Mouse (Mus musculus): ENCODE data around the gene Olfr3.

The Olfr3 gene

GRCm38 (mm10) chr2:36816932-36817331, at the start of gene Olfr3:
Olfr3 (minus strand) TSS chr2:36817032.
- DNase-seq (ENCODE audit: low read depth, low spot score) = no peak

- DNase-seq (ENCODE audit: low read depth, low spot score) = no peak
Measured at GRCm38 (mm10) chr2:36862560-36862959, 45.7 kb upstream of the Olfr3 start, which contains the start of gene Olfr351. Olfr351 (minus strand) TSS chr2:36862660.

GRCm38 (mm10) chr2:36846010-36846409, 29.2 kb upstream of the Olfr3 start, which contains the start of gene Olfr350:
Olfr350 (plus strand) TSS chr2:36846310.
- no peak for DNase-seq (ENCODE audit: low read depth, low spot score)

GRCm38 (mm10) chr2:36790238-36790637, 26.6 kb downstream of the Olfr3 start, which contains the start of gene Olfr50:
Olfr50 (plus strand) TSS chr2:36790538.
- no peak for DNase-seq (ENCODE audit: low read depth, low spot score)

- no peak for DNase-seq (ENCODE audit: low read depth, low spot score)
Measured at GRCm38 (mm10) chr2:36783976-36784375, 32.9 kb downstream of the Olfr3 start, which contains the start of gene Olfr348. Olfr348 (plus strand) TSS chr2:36784276.
